12 mouse cellular contexts compared by ENCODE assay signal in the genomic region with DNA sequence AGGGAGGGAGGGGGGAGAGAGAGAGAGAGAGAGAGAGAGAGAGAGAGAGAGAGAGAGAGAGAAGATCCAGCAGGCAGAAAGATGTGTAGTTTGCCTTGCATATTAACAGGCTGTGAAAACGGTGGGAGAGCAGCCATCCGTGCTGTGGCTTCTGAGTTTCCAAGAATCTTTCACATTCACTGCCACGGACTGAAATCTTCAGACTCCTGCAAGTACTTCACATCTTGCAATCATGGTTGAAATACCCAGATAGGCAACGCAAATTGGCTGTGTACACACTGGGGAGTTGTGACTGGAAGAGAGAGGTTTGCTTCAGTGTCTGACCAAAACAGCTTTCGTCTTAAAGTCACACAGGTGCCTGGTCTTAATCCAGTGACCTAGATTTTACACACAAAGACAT. TPM values are rescaled to one million over a fixed set of nuclear protein-coding genes. Genes with fewer than 3 reads are reported as not detected.
DNase-seq lines count a peak whose midpoint lies in the region; ATAC-seq and TF ChIP-seq lines count a peak whose summit lies in the region.
"Had no signal": no experiment of that assay in that cellular context is flagged by ENCODE, and none has a peak within 500 bp of the region (broad histone marks: within the 10 kb centered on the region; RNA-seq: fewer than 3 reads in every experiment).

No protein-coding gene starts in this region.

- H3K4me2 ChIP-seq in hindbrain, embryonic 13.5 days: peak overlapping the region; percentile 59
- H3K4me2 ChIP-seq in hindbrain, embryonic 11.5 days (replicated peaks; ENCODE audit: low read depth, low read length): no peak overlapping the region

- H3K27ac ChIP-seq in cerebellum, adult 2 months (ENCODE audit: insufficient read depth, low read length): no peak overlapping the region
- peak overlapping the region; percentile 62; the same call in 1 of the 2 replicates for H3K27ac ChIP-seq in hindbrain, embryonic 13.5 days
- H3K27ac ChIP-seq in hindbrain, embryonic 11.5 days (ENCODE audit: low read depth, low read length): no peak overlapping the region
- no peak overlapping the region for H3K27ac ChIP-seq in limb, embryonic 10.5 days
- H3K27ac ChIP-seq: kidney, embryonic 15.5 days; lung, embryonic 15.5 days had no signal

- TF ChIP-seq CTCF in cerebellum, adult 2 months (IDR thresholded peaks at IDR 0.05; ENCODE audit: borderline replicate concordance, insufficient read depth, low read depth, low read length): no peak

- H3K36me3 ChIP-seq in hindbrain, embryonic 13.5 days: no peaks in the 10 kb centered on the region
- no peaks in the 10 kb centered on the region for H3K36me3 ChIP-seq in hindbrain, embryonic 11.5 days (ENCODE audit: control insufficient read depth, insufficient read depth, low read length)
- no peaks in the 10 kb centered on the region for H3K36me3 ChIP-seq in limb, embryonic 10.5 days
- H3K36me3 ChIP-seq: heart, embryonic 12.5 days; kidney, embryonic 15.5 days; lung, embryonic 15.5 days had no signal

- WGBS in cerebellum, adult 2 months: 11% methylated on average over 5 of the region's 5 CpGs
- 48% methylated on average over 5 of the region's 5 CpGs for WGBS in hindbrain, embryonic 13.5 days
- 56% methylated on average over 5 of the region's 5 CpGs for WGBS in hindbrain, embryonic 11.5 days
- 60% methylated on average over 5 of the region's 5 CpGs for WGBS in limb, embryonic 10.5 days

- no peak for TF ChIP-seq POLR2A in cerebellum, adult 2 months (IDR thresholded peaks at IDR 0.05; ENCODE audit: borderline replicate concordance, insufficient read depth, low read length)

- peak; percentile 7 to 22 for DNase-seq in cerebellum, adult 2 months
- DNase-seq in hindbrain, embryonic 11.5 days (ENCODE audit: low spot score): no peak
- DNase-seq in retina, postnatal 1 day: peak; percentile 23
- DNase-seq in retina, embryonic 14.5 days (ENCODE audit: low spot score): no peak
- no peak for DNase-seq in c-Kit-positive CD71-positive TER-119-positive erythroid progenitor cells, embryonic 14.5 days (ENCODE audit: low spot score)
- DNase-seq in limb, embryonic 10.5 days (ENCODE audit: low spot score): no peak
- DNase-seq: gastrocnemius, postnatal 25 days had no signal

- no peaks in the 10 kb centered on the region for H3K27me3 ChIP-seq in cerebellum, adult 2 months (ENCODE audit: control insufficient read depth, insufficient read depth, low read length)
- H3K27me3 ChIP-seq in hindbrain, embryonic 13.5 days: no peaks in the 10 kb centered on the region
- H3K27me3 ChIP-seq in hindbrain, embryonic 11.5 days (ENCODE audit: control insufficient read depth, insufficient read depth, low read length): no peaks in the 10 kb centered on the region
- H3K27me3 ChIP-seq in limb, embryonic 10.5 days (ENCODE audit: low read depth, poor library complexity, severe bottlenecking): peaks cover 42% of the 10 kb centered on the region

- no peaks in the 10 kb centered on the region for H3K4me1 ChIP-seq in cerebellum, adult 2 months (ENCODE audit: control insufficient read depth, insufficient read depth, low read length)
- H3K4me1 ChIP-seq in hindbrain, embryonic 13.5 days (replicated peaks): peaks cover 20% of the 10 kb centered on the region
- no peaks in the 10 kb centered on the region for H3K4me1 ChIP-seq in hindbrain, embryonic 11.5 days (replicated peaks; ENCODE audit: control insufficient read depth, insufficient read depth, low read length)
- peaks cover 6% of the 10 kb centered on the region for H3K4me1 ChIP-seq in limb, embryonic 10.5 days

- H3K9me3 ChIP-seq in hindbrain, embryonic 13.5 days: no peaks in the 10 kb centered on the region
- no peaks in the 10 kb centered on the region for H3K9me3 ChIP-seq in hindbrain, embryonic 11.5 days (ENCODE audit: control insufficient read depth, low read length)
- no peaks in the 10 kb centered on the region for H3K9me3 ChIP-seq in limb, embryonic 10.5 days (replicated peaks)
- H3K9me3 ChIP-seq: heart, embryonic 12.5 days; kidney, embryonic 15.5 days; lung, embryonic 15.5 days had no signal

- H3K9ac ChIP-seq in hindbrain, embryonic 13.5 days: no peak overlapping the region
- no peak overlapping the region for H3K9ac ChIP-seq in hindbrain, embryonic 11.5 days (ENCODE audit: low read depth, low read length)
- H3K9ac ChIP-seq: heart, embryonic 12.5 days; kidney, embryonic 15.5 days; lung, embryonic 15.5 days had no signal

- ATAC-seq in cerebellum, adult (ENCODE audit: insufficient number of reproducible peaks, low FRiP score, low TSS enrichment): no peak
- ATAC-seq in hindbrain, embryonic 13.5 days (ENCODE audit: low FRiP score): no peak
- ATAC-seq in hindbrain, embryonic 11.5 days (ENCODE audit: low FRiP score): no peak

- peak overlapping the region; percentile 38 for H3K4me3 ChIP-seq in cerebellum, adult 2 months (replicated peaks; ENCODE audit: insufficient read depth, low read depth, low read length)
- no peak overlapping the region; the same call in 1 of the 2 replicates for H3K4me3 ChIP-seq in hindbrain, embryonic 13.5 days
- H3K4me3 ChIP-seq in hindbrain, embryonic 11.5 days (ENCODE audit: low read depth, low read length): no peak overlapping the region
- H3K4me3 ChIP-seq in limb, embryonic 10.5 days: no peak overlapping the region

RNA-seq across cellular contexts. Expression of gene Rgs4, which starts 1.0 kb away (rescaled TPM):
- polyA plus RNA-seq in cerebellum, adult 2 months (2012; rRNA removed): 42.0 and 48.3 TPM in 2 replicates
- 50.0 and 51.1 TPM in 2 replicates for polyA plus RNA-seq in hindbrain, embryonic 13.5 days (2015; fragmentation: Nextera tagmentation; extraction: Ambion mirVana)
- 17.3 and 21.3 TPM in 2 replicates for polyA plus RNA-seq in hindbrain, embryonic 11.5 days (2014; fragmentation: Nextera tagmentation; extraction: Ambion mirVana)
- polyA plus RNA-seq in limb, embryonic 10.5 days (2016; fragmentation: Nextera tagmentation; extraction: Ambion mirVana): 0.05 and 0.11 TPM in 2 replicates

Comparison
In these comparisons a context has a peak if more than half of its experiments do, and no peak if none do; other contexts are left out.
1. DNase-seq: peak in cerebellum, adult 2 months (2 of 2) and retina, postnatal 1 day (single experiment); none in hindbrain, embryonic 11.5 days (single experiment), retina, embryonic 14.5 days (single experiment), c-Kit-positive CD71-positive TER-119-positive erythroid progenitor cells, embryonic 14.5 days (single experiment) and limb, embryonic 10.5 days (single experiment).
2. RNA of gene Rgs4, which starts 1.0 kb away (polyA plus RNA-seq): 50.0 to 51.1 TPM in hindbrain, embryonic 13.5 days, 42.0 to 48.3 TPM in cerebellum, adult 2 months and 17.3 to 21.3 TPM in hindbrain, embryonic 11.5 days; 0.05 to 0.11 TPM in limb, embryonic 10.5 days; every median in the first group is over 10 times any median in the second.